Mouse (Mus musculus) G1E (cell line): ENCODE data around the gene Kif11. TPM values are rescaled to one million over a fixed set of nuclear protein-coding genes. Genes with fewer than 3 reads are reported as not detected.

ENCODE experiments used
- ATAC-seq: 2 replicates; pipeline ENCODE4 v1.8.0; 2016; ENCODE audit warnings: mild to moderate bottlenecking; ENCODE audit not compliant: insufficient number of reproducible peaks, poor library complexity, low FRiP score, severe bottlenecking; ENCODE audit errors: extremely low read depth
- DNase-seq: peaks from one replicate; pipeline ENCODE4 v3.0.0; 2012; ENCODE audit warnings: low spot score
- H3K27me3 ChIP-seq: 2 replicates; pipeline ENCODE4 v1.6.1; 2012; ENCODE audit warnings: mild to moderate bottlenecking, low read length, inconsistent platforms; ENCODE audit not compliant: insufficient read depth
- H3K36me3 ChIP-seq: replicated peaks from 2 replicates; pipeline ENCODE3; 2012; ENCODE audit warnings: mild to moderate bottlenecking, inconsistent platforms
- H3K4me1 ChIP-seq: 2 replicates; pipeline ENCODE4 v1.6.1; 2012; ENCODE audit warnings: low read depth, low read length, inconsistent platforms, mixed read lengths; ENCODE audit not compliant: insufficient read depth
- H3K4me3 ChIP-seq: 2 replicates; pipeline ENCODE4 v1.5.1; 2012; ENCODE audit warnings: low read depth, mild to moderate bottlenecking, inconsistent platforms, low read length, moderate library complexity, mixed read lengths
- H3K9me3 ChIP-seq: replicated peaks from 2 replicates; pipeline ENCODE4 v1.6.1; 2012; ENCODE audit warnings: inconsistent platforms
- CTCF ChIP-seq: IDR thresholded peaks from 2 replicates; pipeline ENCODE4 v1.5.1; 2012; ENCODE audit warnings: low read depth, low read length, inconsistent platforms, mixed read lengths
- GATA1 ChIP-seq: IDR thresholded peaks from 2 replicates; pipeline ENCODE4 v1.6.1; 2012; ENCODE audit warnings: borderline replicate concordance, low read length, inconsistent platforms, mixed read lengths
- GATA2 ChIP-seq: IDR thresholded peaks from 2 replicates; pipeline ENCODE4 v1.6.1; 2012; ENCODE audit warnings: low read depth, low read length, inconsistent platforms, borderline replicate concordance
- POLR2AphosphoS5 ChIP-seq: IDR thresholded peaks from 2 replicates; pipeline ENCODE4 v1.6.1; 2012; ENCODE audit warnings: low read depth, low read length, inconsistent platforms; ENCODE audit not compliant: insufficient replicate concordance
- TAL1 ChIP-seq: conservative IDR thresholded peaks from 2 replicates; pipeline ENCODE4 v1.6.1; 2012; ENCODE audit warnings: low read depth, low read length, inconsistent platforms, mixed read lengths
- polyA plus RNA-seq: library from polyadenylated mRNA; stranded (reverse); fragments of >175 nt; gene quantifications from 2 replicates; pipeline ENCODE4 v1.2.3, GENCODE M21; 2012
- total RNA-seq, 2 experiments: library from RNA; stranded (forward) in 1 of 2; stranded (reverse) in 1 of 2; fragments of 200-1000 nt in 1 of 2; fragments of >200 nt in 1 of 2; fragmentation: Nextera tagmentation in 1 of 2; gene quantifications; 2 replicates each; pipeline ENCODE4 v1.2.3; 2014 to 2017

Kif11 gene
- total and polyA plus RNA-seq, 3 experiments, result 6.6 to 200 (median 177) TPM

DNA sequence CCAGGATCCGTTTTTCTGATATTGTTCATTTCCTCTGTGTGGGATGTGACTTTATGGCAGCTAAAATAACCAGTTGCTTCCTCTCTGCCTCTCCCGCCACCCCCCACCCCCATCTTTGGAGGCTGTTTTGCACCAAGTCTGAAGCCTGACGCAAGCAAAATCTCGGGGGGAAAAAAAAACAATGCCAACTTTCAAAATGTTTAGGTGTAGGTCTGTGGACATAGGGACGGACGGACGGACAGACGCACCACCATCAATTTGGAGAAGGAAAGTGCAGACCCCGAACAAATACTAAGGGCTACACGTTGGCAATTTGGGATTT, 59.6 kb downstream of the Kif11 start:
- no peak for TF ChIP-seq TAL1
- no peak for TF ChIP-seq GATA1
- no peak for TF ChIP-seq POLR2AphosphoS5
- TF ChIP-seq GATA2, result no peak
- peak overlapping the region; percentile 92 for H3K4me3 ChIP-seq
- no peak for ATAC-seq
- H3K36me3 ChIP-seq, result peaks cover 57% of the 10 kb centered on the region
- DNase-seq, result no peak
- H3K27me3 ChIP-seq, result peaks cover 5% of the 10 kb centered on the region; the same call in 1 of the 2 replicates
- H3K9me3 ChIP-seq, result peaks cover 6% of the 10 kb centered on the region; the same call in 1 of the 2 replicates
- H3K4me1 ChIP-seq, result peaks cover 53% of the 10 kb centered on the region

GRCm38 (mm10) chr19:37436514-37437288, 60.5 kb downstream of the Kif11 start:
- ATAC-seq (no peak), DNase-seq (no peak)
- Histone ChIP-seq H3K4me3 (peak overlapping the region; percentile 59; the same call in 1 of the 2 replicates), H3K9me3 (peaks cover 6% of the 10 kb centered on the region; the same call in 1 of the 2 replicates), H3K4me1 (peaks cover 60% of the 10 kb centered on the region), H3K27me3 (peaks cover 5% of the 10 kb centered on the region; the same call in 1 of the 2 replicates), H3K36me3 (peaks cover 59% of the 10 kb centered on the region)
- TF ChIP-seq TAL1 (no peak), GATA2 (no peak), GATA1 (no peak), CTCF (no peak), POLR2AphosphoS5 (no peak)

- Histone ChIP-seq H3K9me3 (peaks cover 6% of the 10 kb centered on the region; the same call in 1 of the 2 replicates), H3K36me3 (peaks cover 62% of the 10 kb centered on the region), H3K27me3 (peaks cover 5% of the 10 kb centered on the region; the same call in 1 of the 2 replicates), H3K4me3 (peak overlapping the region; percentile 59; the same call in 1 of the 2 replicates), H3K4me1 (peaks cover 64% of the 10 kb centered on the region)
- ATAC-seq, result no peak
- no peak for DNase-seq
- no peak for TF ChIP-seq GATA2
- TF ChIP-seq POLR2AphosphoS5, result no peak
- TF ChIP-seq CTCF, result no peak
- TF ChIP-seq TAL1, result no peak
- TF ChIP-seq GATA1, result no peak
Measured at GRCm38 (mm10) chr19:37437289-37437606, 61.0 kb downstream of the Kif11 start.

- H3K36me3 ChIP-seq, result peaks cover 57% of the 10 kb centered on the region
- DNase-seq (no peak), ATAC-seq (no peak)
- H3K27me3 ChIP-seq, result no peaks in the 10 kb centered on the region; the same call in 1 of the 2 replicates
- TF ChIP-seq TAL1, result no peak
- H3K9me3 ChIP-seq, result peaks cover 6% of the 10 kb centered on the region; the same call in 1 of the 2 replicates
- H3K4me3 ChIP-seq, result no peak overlapping the region
- peaks cover 60% of the 10 kb centered on the region for H3K4me1 ChIP-seq
Measured at GRCm38 (mm10) chr19:37440181-37440580, 64.0 kb downstream of the Kif11 start.

DNA sequence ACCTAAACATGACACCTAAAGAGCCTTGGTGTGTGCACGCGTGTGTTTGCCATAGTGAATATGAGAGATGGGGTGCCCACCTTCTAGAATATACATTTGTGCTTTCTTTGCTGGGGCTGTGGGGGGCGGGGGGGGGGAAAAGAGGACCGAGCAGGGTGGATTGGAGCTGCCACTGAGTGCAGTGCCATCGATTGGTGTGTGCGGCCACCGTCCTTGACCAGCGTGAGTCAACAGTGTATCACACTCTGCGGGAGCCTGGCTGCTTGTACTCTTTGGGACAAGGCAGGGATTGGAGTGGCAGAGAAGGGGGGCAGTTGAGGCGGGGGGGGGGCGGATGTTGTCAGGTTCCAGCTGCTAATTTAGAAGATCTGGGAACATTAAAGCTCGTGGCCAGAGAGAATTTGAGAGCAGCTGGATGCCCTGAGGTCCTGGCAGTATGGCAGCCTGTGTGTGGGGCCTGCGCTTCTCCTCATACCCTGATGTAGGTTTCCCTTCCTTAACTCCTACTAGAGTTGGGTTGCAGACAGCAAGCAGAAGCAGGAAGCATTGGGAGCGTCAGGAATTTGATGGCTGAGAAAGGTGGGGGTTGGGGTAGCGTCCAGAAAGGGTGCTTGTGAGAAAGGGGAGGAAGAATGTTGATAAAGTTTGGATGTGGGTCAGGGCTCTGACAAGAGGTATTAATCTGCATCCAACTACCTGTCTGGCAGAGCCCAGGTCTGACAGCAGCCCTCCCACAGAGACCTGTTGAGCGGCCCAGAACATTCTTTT, 64.7 kb downstream of the Kif11 start:
- Histone ChIP-seq H3K4me1 (peaks cover 56% of the 10 kb centered on the region), H3K36me3 (peaks cover 57% of the 10 kb centered on the region), H3K9me3 (peaks cover 6% of the 10 kb centered on the region; the same call in 1 of the 2 replicates), H3K4me3 (no peak overlapping the region), H3K27me3 (no peaks in the 10 kb centered on the region; the same call in 1 of the 2 replicates)
- DNase-seq (no peak), ATAC-seq (no peak)
- TF ChIP-seq GATA1, result no peak
- 0 out of 2 replicates have a peak, but pooled peaks have one; percentile 21 for TF ChIP-seq POLR2AphosphoS5
- no peak for TF ChIP-seq GATA2

GRCm38 (mm10) chr19:37442524-37443286, 66.5 kb downstream of the Kif11 start:
- Histone ChIP-seq H3K36me3 (peaks cover 39% of the 10 kb centered on the region), H3K9me3 (no peaks in the 10 kb centered on the region), H3K27me3 (no peaks in the 10 kb centered on the region), H3K4me3 (no peak overlapping the region), H3K4me1 (peaks cover 43% of the 10 kb centered on the region)
- DNase-seq, result no peak
- ATAC-seq, result peak; percentile 28; the same call in 1 of the 2 replicates
- TF ChIP-seq POLR2AphosphoS5 (no peak), GATA2 (no peak)
